Mouse (Mus musculus): ENCODE measurements around the gene Hyou1.

DNA sequence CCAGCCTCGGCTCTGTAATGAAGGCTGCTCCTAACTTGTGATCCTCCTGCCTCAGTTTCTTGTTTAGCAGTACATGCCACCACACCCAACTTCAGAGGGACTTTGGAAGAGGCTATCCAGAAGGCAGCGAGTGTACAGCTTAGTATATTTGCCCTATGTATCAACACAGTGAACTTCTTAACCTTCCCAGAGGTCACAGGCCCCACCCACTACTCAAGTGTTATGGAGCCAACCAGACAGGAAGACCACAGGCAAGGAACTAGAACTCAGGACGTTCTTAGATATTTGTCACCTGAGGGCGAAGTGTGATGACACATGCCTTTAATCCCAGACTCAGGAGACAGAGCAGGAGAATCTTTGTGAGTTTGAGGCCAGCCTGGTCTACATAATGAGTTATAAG is 31.7 kb upstream of the Hyou1 start:
- TF ChIP-seq POLR2A (IDR thresholded peaks at IDR 0.05; ENCODE audit: insufficient read depth, low read depth, low read length) (no peak), CTCF (IDR thresholded peaks at IDR 0.05) (no peak), EP300 (IDR thresholded peaks at IDR 0.05; ENCODE audit: insufficient read depth, low read depth, low read length) (no peak)

Data from heart, adult 2 months (tissue).